Mouse (Mus musculus): ENCODE measurements around the gene Atp6v1a.

Atp6v1a gene

GRCm38 (mm10) chr16:44061341-44061740, 78.2 kb downstream of the Atp6v1a start:
- no peak for DNase-seq (ENCODE audit: low spot score)

- DNase-seq (ENCODE audit: low spot score), result no peak
Observed at GRCm38 (mm10) chr16:44060604-44061286, 78.8 kb downstream of the Atp6v1a start.

- peak; percentile 28 for DNase-seq (ENCODE audit: low spot score)
Observed at GRCm38 (mm10) chr16:44058745-44059144, 80.8 kb downstream of the Atp6v1a start.

GRCm38 (mm10) chr16:44055766-44056165, 83.7 kb downstream of the Atp6v1a start:
- no peak for DNase-seq (ENCODE audit: low spot score)

GRCm38 (mm10) chr16:44053265-44053664, 86.2 kb downstream of the Atp6v1a start:
- DNase-seq (ENCODE audit: low spot score), result no peak

GRCm38 (mm10) chr16:44052390-44052789, 87.1 kb downstream of the Atp6v1a start:
- no peak for DNase-seq (ENCODE audit: low spot score)

- DNase-seq (ENCODE audit: low spot score), result no peak
Observed at GRCm38 (mm10) chr16:44050139-44050538, 89.4 kb downstream of the Atp6v1a start.

- no peak for DNase-seq (ENCODE audit: low spot score)
Observed at GRCm38 (mm10) chr16:44039112-44039511, 100.4 kb downstream of the Atp6v1a start.
